In genomic region chr15:51071132-51071656, GRCm38 (mm10) we compare ENCODE assay signal across 10 mouse cellular contexts.
DNase-seq lines count a peak whose midpoint lies in the region; ATAC-seq and TF ChIP-seq lines count a peak whose summit lies in the region.
"Had no signal": no experiment of that assay in that cellular context is flagged by ENCODE, and none has a peak within 500 bp of the region (broad histone marks: within the 10 kb centered on the region; RNA-seq: fewer than 3 reads in every experiment).

No protein-coding gene starts in this region.

- peak; percentile 56 to 61 for DNase-seq in cerebellum, postnatal 10 days
- DNase-seq in cerebellum, adult 18-20 months: no peak
- peak; percentile 14 for DNase-seq in lung, embryonic 14.5 days
- no peak for DNase-seq in lung, postnatal 25 days (ENCODE audit: low spot score)
- DNase-seq in limb, embryonic 11.5 days (ENCODE audit: low spot score): peak; percentile 34
- DNase-seq in heart, adult 18-20 months: no peak
- DNase-seq: thymus, adult 2 months had no signal

- H3K4me3 ChIP-seq in lung, embryonic 14.5 days (ENCODE audit: low read depth, low read length): no peak overlapping the region
- no peak overlapping the region for H3K4me3 ChIP-seq in embryonic facial prominence, embryonic 15.5 days (replicated peaks)
- no peak overlapping the region for H3K4me3 ChIP-seq in limb, embryonic 11.5 days (ENCODE audit: low read depth, low read length)
- H3K4me3 ChIP-seq: heart, embryonic 15.5 days had no signal

- no peaks in the 10 kb centered on the region for H3K9me3 ChIP-seq in lung, embryonic 14.5 days (ENCODE audit: low read depth, low read length)
- no peaks in the 10 kb centered on the region for H3K9me3 ChIP-seq in embryonic facial prominence, embryonic 15.5 days (replicated peaks)
- no peaks in the 10 kb centered on the region for H3K9me3 ChIP-seq in limb, embryonic 11.5 days (ENCODE audit: control insufficient read depth, low read length)
- H3K9me3 ChIP-seq: heart, embryonic 15.5 days had no signal

- H3K27ac ChIP-seq in lung, embryonic 14.5 days (ENCODE audit: low read depth): no peak overlapping the region
- peak overlapping the region; percentile 58 for H3K27ac ChIP-seq in embryonic facial prominence, embryonic 15.5 days (replicated peaks)
- no peak overlapping the region for H3K27ac ChIP-seq in limb, embryonic 11.5 days (replicated peaks; ENCODE audit: low read depth, low read length)
- H3K27ac ChIP-seq: heart, embryonic 15.5 days had no signal

- H3K4me1 ChIP-seq in lung, embryonic 14.5 days (ENCODE audit: insufficient read depth): no peaks in the 10 kb centered on the region
- peaks cover 12% of the 10 kb centered on the region; the same call in 1 of the 2 replicates for H3K4me1 ChIP-seq in embryonic facial prominence, embryonic 15.5 days
- H3K4me1 ChIP-seq in limb, embryonic 11.5 days (ENCODE audit: control insufficient read depth, insufficient read depth, low read length): no peaks in the 10 kb centered on the region
- H3K4me1 ChIP-seq: heart, embryonic 15.5 days had no signal

- no peak overlapping the region for H3K4me2 ChIP-seq in lung, embryonic 14.5 days
- H3K4me2 ChIP-seq in embryonic facial prominence, embryonic 15.5 days (replicated peaks): peak overlapping the region; percentile 15
- H3K4me2 ChIP-seq in limb, embryonic 11.5 days (ENCODE audit: low read depth, severe bottlenecking): no peak overlapping the region
- H3K4me2 ChIP-seq: heart, embryonic 15.5 days had no signal

- ATAC-seq in lung, embryonic 14.5 days (ENCODE audit: insufficient read depth): no peak
- peak; percentile 51; the same call in 1 of the 2 replicates for ATAC-seq in embryonic facial prominence, embryonic 15.5 days (ENCODE audit: insufficient number of reproducible peaks, low FRiP score, low TSS enrichment, low read depth)
- ATAC-seq in limb, embryonic 11.5 days (ENCODE audit: insufficient number of reproducible peaks, low FRiP score, low TSS enrichment, low read depth): peak; percentile 35; the same call in 1 of the 2 replicates
- no peak for ATAC-seq in erythroblast, adult 5-6 weeks (replicated peaks; ENCODE audit: low FRiP score, poor library complexity, severe bottlenecking)

- H3K27me3 ChIP-seq in lung, embryonic 14.5 days (ENCODE audit: insufficient read depth, low read length): no peaks in the 10 kb centered on the region
- no peaks in the 10 kb centered on the region for H3K27me3 ChIP-seq in embryonic facial prominence, embryonic 15.5 days
- H3K27me3 ChIP-seq in limb, embryonic 11.5 days (ENCODE audit: control insufficient read depth, insufficient read depth, low read length): no peaks in the 10 kb centered on the region

- H3K9ac ChIP-seq in lung, embryonic 14.5 days: no peak overlapping the region
- no peak overlapping the region for H3K9ac ChIP-seq in embryonic facial prominence, embryonic 15.5 days
- H3K9ac ChIP-seq in limb, embryonic 11.5 days (ENCODE audit: low read length): no peak overlapping the region
- H3K9ac ChIP-seq: heart, embryonic 15.5 days had no signal

- WGBS in lung, embryonic 14.5 days: 60% methylated on average over 10 of the region's 10 CpGs
- WGBS in embryonic facial prominence, embryonic 15.5 days: 47% methylated on average over 10 of the region's 10 CpGs
- WGBS in limb, embryonic 11.5 days: 68% methylated on average over 10 of the region's 10 CpGs

- no peak for TF ChIP-seq CTCF in lung, embryonic 14.5 days (IDR thresholded peaks at IDR 0.05; ENCODE audit: low read depth)

- no peaks in the 10 kb centered on the region for H3K36me3 ChIP-seq in lung, embryonic 14.5 days (ENCODE audit: insufficient read depth)
- H3K36me3 ChIP-seq in embryonic facial prominence, embryonic 15.5 days: no peaks in the 10 kb centered on the region
- no peaks in the 10 kb centered on the region for H3K36me3 ChIP-seq in limb, embryonic 11.5 days (ENCODE audit: control insufficient read depth, insufficient read depth, low read length)
- H3K36me3 ChIP-seq: heart, embryonic 15.5 days had no signal

Comparison
In these comparisons a context has a peak if more than half of its experiments do, and no peak if none do; other contexts are left out.
1. DNase-seq: peak in cerebellum, postnatal 10 days (2 of 2), lung, embryonic 14.5 days (single experiment) and limb, embryonic 11.5 days (single experiment); none in cerebellum, adult 18-20 months (0 of 2), lung, postnatal 25 days (single experiment) and heart, adult 18-20 months (0 of 2).
2. ATAC-seq: peak in embryonic facial prominence, embryonic 15.5 days (single experiment) and limb, embryonic 11.5 days (single experiment); none in lung, embryonic 14.5 days (single experiment) and erythroblast, adult 5-6 weeks (single experiment).